Mouse (Mus musculus): ENCODE measurements around the gene Igsf8.

DNA sequence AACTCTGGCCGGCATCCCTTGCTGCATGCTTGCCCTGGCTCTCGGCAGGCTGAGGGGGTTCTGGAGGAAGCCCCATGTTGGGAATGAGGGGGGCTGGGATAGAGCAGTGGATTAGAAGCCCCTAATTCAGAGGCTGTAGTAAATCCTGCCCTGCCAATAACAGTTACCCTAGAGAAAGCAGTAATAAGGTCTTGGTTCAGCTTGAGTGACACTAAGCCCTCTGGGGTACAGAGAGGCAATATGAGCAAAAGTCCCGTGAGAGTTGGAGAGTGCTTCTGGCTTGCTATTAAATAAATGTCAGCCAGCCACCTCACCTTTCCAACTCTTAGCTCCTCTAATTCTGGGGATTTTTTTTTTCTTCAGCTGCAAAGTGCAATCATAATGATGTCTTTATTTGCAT is 93.9 kb downstream of the Igsf8 start:
- TF ChIP-seq CTCF (IDR thresholded peaks at IDR 0.05; ENCODE audit: extremely low read depth, insufficient read depth, insufficient read length, insufficient replicate concordance), result no peak
- no peak for TF ChIP-seq POLR2A (IDR thresholded peaks at IDR 0.05; ENCODE audit: low read depth, low read length)
